Mouse (Mus musculus) ES-E14 (cell line): Measurements from ENCODE around the gene Hist1h1a. TPM values are rescaled to one million over a fixed set of nuclear protein-coding genes. Genes with fewer than 3 reads are reported as not detected.
A peak's percentile ranks its signal among the peaks of the same experiment; 100 is the strongest.
"Not testable (repeated sequence)": the region's sequence is repeated elsewhere in the genome, so short reads cannot be mapped to it uniquely, and the experiment has no call there.

Source experiments
- DNase-seq: peaks from one replicate; pipeline ENCODE4 v3.0.0-alpha.2; 2013; ENCODE audit warnings: low read depth, low spot score
- H3K27ac ChIP-seq: 2 replicates; pipeline ENCODE4 v1.5.1; 2012; ENCODE audit warnings: low read depth, mild to moderate bottlenecking, low read length, moderate library complexity, mixed read lengths; ENCODE audit not compliant: poor library complexity, insufficient read depth, severe bottlenecking
- H3K36me3 ChIP-seq: 2 replicates; pipeline ENCODE4 v1.6.1; 2012; ENCODE audit warnings: mild to moderate bottlenecking, low read length, moderate library complexity, mixed read lengths; ENCODE audit not compliant: control insufficient read depth, poor library complexity, insufficient read depth, severe bottlenecking
- H3K4me1 ChIP-seq, 2 experiments: fragments of 150-350 bp in 1 of 2; sonication (generic) in 1 of 2; 2 replicates each; pipeline ENCODE4 v1.6.1; 2012; ENCODE audit warnings: low read length in 2 of 2, mild to moderate bottlenecking in 1 of 2, mixed read lengths in 1 of 2; ENCODE audit not compliant: control insufficient read depth in 2 of 2, insufficient read depth in 2 of 2, poor library complexity in 1 of 2
- H3K4me3 ChIP-seq, 2 experiments: fragments of 150-350 bp in 1 of 2; sonication (generic) in 1 of 2; 2 replicates each; pipeline ENCODE4 v1.5.1; 2012; ENCODE audit warnings: low read length in 2 of 2, low read depth in 1 of 2, mild to moderate bottlenecking in 1 of 2, mixed read lengths in 1 of 2; ENCODE audit not compliant: insufficient read depth in 1 of 2, poor library complexity in 1 of 2, severe bottlenecking in 1 of 2
- H3K9ac ChIP-seq: 2 replicates; pipeline ENCODE4 v1.6.1; 2012; ENCODE audit warnings: low read depth, mild to moderate bottlenecking, low read length, mixed read lengths; ENCODE audit not compliant: poor library complexity, insufficient read depth, severe bottlenecking
- H3K9me3 ChIP-seq: fragments of 150-350 bp; sonication (generic); 2 replicates; pipeline ENCODE4 v1.6.1; 2012; ENCODE audit warnings: low read depth, mild to moderate bottlenecking, low read length; ENCODE audit not compliant: control insufficient read depth, insufficient read depth
- CHD2 ChIP-seq: IDR thresholded peaks from 2 replicates; pipeline ENCODE4 v1.6.1; 2014; ENCODE audit warnings: mild to moderate bottlenecking, low read depth, low read length, inconsistent platforms
- HCFC1 ChIP-seq: IDR thresholded peaks from 2 replicates; pipeline ENCODE4 v1.6.1; 2012; ENCODE audit warnings: low read length, inconsistent platforms, borderline replicate concordance; ENCODE audit not compliant: insufficient read depth
- MAFK ChIP-seq: IDR thresholded peaks from 2 replicates; pipeline ENCODE4 v1.6.1; 2014; ENCODE audit warnings: mild to moderate bottlenecking, low read depth, low read length, inconsistent platforms; ENCODE audit not compliant: insufficient read depth
- ZC3H11A ChIP-seq: IDR thresholded peaks from 2 replicates; pipeline ENCODE4 v1.6.1; 2012; ENCODE audit warnings: low read depth, mild to moderate bottlenecking, inconsistent platforms, low read length, borderline replicate concordance
- ZNF384 ChIP-seq: IDR thresholded peaks from 2 replicates; pipeline ENCODE4 v1.6.1; 2012; ENCODE audit warnings: low read depth, low read length, inconsistent platforms
- in situ Hi-C, 2 experiments: fragments of 600-800 bp; cut with MboI; formaldehyde crosslinking; loops; one replicate each; pipeline ENCODE4 v1.15.1; 2025; ENCODE audit warnings: low sequenced_read_pairs in 2 of 2, inconsistent platforms in 1 of 2; ENCODE audit not compliant: unreplicated experiment in 2 of 2
- total RNA-seq: library from RNA; depleted of rRNA; stranded (reverse); fragments of 300-350 nt; gene quantifications from 2 replicates; pipeline ENCODE4 v1.2.3, GENCODE M21; 2012

The Hist1h1a gene
- total RNA-seq, 1 experiment: 1,468 TPM

GRCm38 (mm10) chr13:23761871-23762821, 1.3 kb upstream of the Hist1h1a start, which contains the start of gene Hist1h3a:
Gene Hist1h3a, minus strand, starts transcription at chr13:23762386.
- not testable (repeated sequence) for H3K4me1 ChIP-seq, DNase-seq, H3K9me3 ChIP-seq, H3K36me3 ChIP-seq
- in situ Hi-C loops: loop anchor here in 1 of 2 experiments (25.0 kb wide), 1 partner anchor 1725 kb away; the partner anchor contains the start of genes Hist1h2ag, Hist1h2ah, Hist1h2bj and Hist1h2bk
- Histone ChIP-seq H3K27ac (peak within 1 kb of the TSS; percentile 99), H3K4me3 (peak within 1 kb of the TSS; percentile 62 to 72), H3K9ac (peak within 1 kb of the TSS; percentile 98)
- peak; percentile 22; the same call in 1 of the 2 replicates for TF ChIP-seq HCFC1
- TF ChIP-seq CHD2: peak; percentile 88

DNA sequence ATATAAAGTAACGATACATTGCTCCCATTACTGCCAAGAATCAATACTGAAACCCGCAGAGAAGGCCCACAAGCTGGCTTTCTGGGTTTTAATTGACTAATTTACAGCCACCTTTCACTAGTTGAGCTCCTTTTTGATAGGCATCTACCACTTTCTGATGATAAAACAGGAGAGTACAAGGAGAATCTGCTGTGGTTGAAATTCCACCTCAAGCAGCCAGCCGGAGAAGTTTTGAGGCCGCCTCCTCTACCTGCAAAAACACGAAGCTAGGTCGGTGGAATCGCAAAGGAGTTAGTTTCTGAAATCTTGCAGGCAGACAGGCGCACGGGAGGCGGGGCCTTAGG, 252 bp upstream of the Hist1h1a start:
- in situ Hi-C loops: loop anchor here in 1 of 2 experiments (25.0 kb wide), 1 partner anchor 1726 kb away; the partner anchor contains the start of genes Hist1h2ag, Hist1h2ah, Hist1h2bj and Hist1h2bk

DNA sequence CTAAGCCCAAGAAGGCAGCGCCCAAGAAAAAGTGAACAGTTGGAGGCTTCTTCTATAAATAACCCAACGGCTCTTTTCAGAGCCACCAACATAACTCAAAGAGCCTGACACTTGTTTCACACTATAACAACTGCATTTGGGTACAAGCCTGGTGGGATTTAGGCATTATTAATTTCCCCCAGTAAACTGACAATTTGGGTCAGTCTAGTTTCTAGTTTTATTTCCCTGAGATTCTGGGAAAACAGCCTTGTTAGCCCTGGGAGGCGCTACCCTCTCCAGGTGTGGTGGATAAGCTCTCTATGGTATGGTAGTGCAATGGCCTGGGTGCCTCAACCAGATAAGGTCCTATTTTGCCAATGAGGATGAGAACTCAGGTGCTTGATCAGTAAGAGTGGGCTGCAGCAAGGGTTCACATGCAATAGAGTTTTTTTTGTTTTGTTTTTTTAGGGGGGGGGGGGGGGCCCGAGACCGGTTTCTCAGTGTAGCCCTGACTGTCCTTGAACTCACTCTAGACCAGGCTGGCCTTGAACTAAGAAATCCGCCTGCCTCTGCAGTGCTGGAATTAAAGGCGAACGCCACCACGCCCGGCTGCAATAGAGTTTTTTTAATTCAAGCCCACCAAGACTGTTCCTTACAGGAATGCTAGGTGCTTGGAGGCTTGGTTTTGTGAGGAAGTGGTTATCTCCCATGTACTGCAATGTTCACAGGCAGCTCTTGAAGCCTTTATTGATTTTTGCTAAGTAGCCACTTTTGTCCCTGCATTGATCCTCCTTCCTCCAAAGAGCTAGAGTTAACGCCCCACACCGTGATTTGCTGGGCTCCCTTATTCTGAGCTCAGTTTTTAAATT, 1.1 kb downstream of the Hist1h1a start:
- in situ Hi-C loops: loop anchor here in 1 of 2 experiments (25.0 kb wide), 1 partner anchor 1727 kb away; the partner anchor contains the start of genes Hist1h2ag, Hist1h2ah, Hist1h2bj and Hist1h2bk
- TF ChIP-seq ZC3H11A (no peak), MAFK (0 out of 2 replicates have a peak, but pooled peaks have one; percentile 24)

More for the DNA sequence above, 252 bp upstream of the Hist1h1a start:
- H3K9me3 ChIP-seq: no peaks in the 10 kb centered on the region
- no peak for TF ChIP-seq CHD2
- TF ChIP-seq ZNF384: no peak
- no peak for TF ChIP-seq ZC3H11A
- no peak for TF ChIP-seq HCFC1
- no peak for TF ChIP-seq MAFK
- DNase-seq: no peak
- H3K36me3 ChIP-seq: no peaks in the 10 kb centered on the region
- peak overlapping the region; percentile 64; the same call in 1 of the 2 replicates for H3K9ac ChIP-seq
- H3K27ac ChIP-seq: peak overlapping the region; percentile 69; the same call in 1 of the 2 replicates
- H3K4me3 ChIP-seq: peak overlapping the region; percentile 58 to 62
- H3K4me1 ChIP-seq: no peaks in the 10 kb centered on the region; a peak in 2 of 4 replicates

GRCm38 (mm10) chr13:23765172-23765513, 1.7 kb downstream of the Hist1h1a start:
- in situ Hi-C loops: loop anchor here in 1 of 2 experiments (25.0 kb wide), 1 partner anchor 1728 kb away; the partner anchor contains the start of genes Hist1h2ag, Hist1h2ah, Hist1h2bj and Hist1h2bk
- no peaks in the 10 kb centered on the region for H3K9me3 ChIP-seq
- DNase-seq: no peak
- peak overlapping the region in 1 of 2 experiments; percentile 62; a peak in 2 of 4 replicates for H3K4me3 ChIP-seq
- H3K36me3 ChIP-seq: no peaks in the 10 kb centered on the region
- H3K9ac ChIP-seq: peak overlapping the region; percentile 87; the same call in 1 of the 2 replicates
- no peak for TF ChIP-seq MAFK
- TF ChIP-seq ZC3H11A: no peak
- no peak for TF ChIP-seq HCFC1
- TF ChIP-seq ZNF384: no peak
- no peak for TF ChIP-seq CHD2
- H3K27ac ChIP-seq: peak overlapping the region; percentile 62; the same call in 1 of the 2 replicates
- no peaks in the 10 kb centered on the region; a peak in 2 of 4 replicates for H3K4me1 ChIP-seq

More for the DNA sequence above, 1.1 kb downstream of the Hist1h1a start:
- Histone ChIP-seq H3K36me3 (no peaks in the 10 kb centered on the region), H3K27ac (peak overlapping the region; percentile 67), H3K9me3 (no peaks in the 10 kb centered on the region), H3K9ac (peak overlapping the region; percentile 87), H3K4me1 (no peaks in the 10 kb centered on the region; a peak in 2 of 4 replicates), H3K4me3 (peak overlapping the region; percentile 53 to 62)
- DNase-seq: no peak
